Mouse (Mus musculus): ENCODE measurements around the gene Plekha1. TPM values are rescaled to one million over a fixed set of nuclear protein-coding genes. Genes with fewer than 3 reads are reported as not detected.

Gene Plekha1
- polyA plus RNA-seq, 1 experiment from 2014 or later: 63.1 TPM

GRCm38 (mm10) chr7:130930401-130930800 is 64.8 kb downstream of the Plekha1 start:
- Histone ChIP-seq H3K9me3 (ENCODE audit: control insufficient read depth, low read length) (no peaks in the 10 kb centered on the region), H3K4me2 (replicated peaks) (no peak overlapping the region), H3K27ac (no peak overlapping the region), H3K9ac (no peak overlapping the region), H3K27me3 (ENCODE audit: control insufficient read depth, insufficient read depth, low read length) (peaks cover 28% of the 10 kb centered on the region), H3K4me1 (replicated peaks; ENCODE audit: control insufficient read depth, insufficient read depth, low read length) (no peaks in the 10 kb centered on the region), H3K4me3 (replicated peaks; ENCODE audit: low read length) (no peak overlapping the region), H3K36me3 (replicated peaks; ENCODE audit: control insufficient read depth, insufficient read depth) (no peaks in the 10 kb centered on the region)
- DNase-seq (ENCODE audit: low spot score): no peak
- WGBS: 71% methylated on average over 3 of the region's 3 CpGs
- ATAC-seq (ENCODE audit: low FRiP score): no peak

DNA sequence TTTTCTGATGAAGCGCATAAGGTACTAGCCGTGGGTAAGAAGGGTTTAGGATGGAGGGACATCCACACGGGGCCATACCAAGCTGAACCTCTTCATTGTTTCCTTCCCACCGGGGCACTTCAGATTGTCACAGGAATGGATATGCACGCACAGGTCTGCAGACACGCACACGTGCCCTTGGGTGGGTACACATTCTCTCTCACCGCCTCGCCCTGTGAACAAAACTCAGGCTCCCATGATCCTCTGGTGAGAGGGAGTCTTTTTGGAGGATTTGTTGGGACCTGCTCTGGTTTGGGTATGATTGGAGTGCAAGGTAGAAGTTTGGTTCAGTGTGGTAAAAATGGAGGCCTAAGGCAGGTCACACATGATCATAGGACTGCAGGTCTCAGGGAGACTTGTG is 67.4 kb downstream of the Plekha1 start:
- Histone ChIP-seq H3K4me2 (replicated peaks) (no peak overlapping the region), H3K4me1 (replicated peaks; ENCODE audit: control insufficient read depth, insufficient read depth, low read length) (peaks cover 13% of the 10 kb centered on the region; the same call in 1 of the 2 replicates), H3K36me3 (replicated peaks; ENCODE audit: control insufficient read depth, insufficient read depth) (no peaks in the 10 kb centered on the region), H3K27ac (no peak overlapping the region), H3K9me3 (ENCODE audit: control insufficient read depth, low read length) (no peaks in the 10 kb centered on the region), H3K9ac (no peak overlapping the region), H3K27me3 (ENCODE audit: control insufficient read depth, insufficient read depth, low read length) (peaks cover 52% of the 10 kb centered on the region), H3K4me3 (replicated peaks; ENCODE audit: low read length) (no peak overlapping the region)
- no peak for ATAC-seq (ENCODE audit: low FRiP score)
- no peak for DNase-seq (ENCODE audit: low spot score)
- 91% methylated on average over 9 of the region's 9 CpGs for WGBS

- DNase-seq (ENCODE audit: low spot score) (no peak), ATAC-seq (ENCODE audit: low FRiP score) (no peak)
- no peak overlapping the region for H3K9ac ChIP-seq
- no peak overlapping the region for H3K4me3 ChIP-seq (replicated peaks; ENCODE audit: low read length)
- H3K27ac ChIP-seq: no peak overlapping the region
- peaks cover 64% of the 10 kb centered on the region for H3K27me3 ChIP-seq (ENCODE audit: control insufficient read depth, insufficient read depth, low read length)
- no peak overlapping the region for H3K4me2 ChIP-seq (replicated peaks)
- H3K9me3 ChIP-seq (ENCODE audit: control insufficient read depth, low read length): no peaks in the 10 kb centered on the region
- H3K4me1 ChIP-seq (replicated peaks; ENCODE audit: control insufficient read depth, insufficient read depth, low read length): peaks cover 13% of the 10 kb centered on the region; the same call in 1 of the 2 replicates
- H3K36me3 ChIP-seq (replicated peaks; ENCODE audit: control insufficient read depth, insufficient read depth): no peaks in the 10 kb centered on the region
- 84% methylated on average over 4 of the region's 4 CpGs for WGBS
These were observed 69.1 kb downstream of the Plekha1 start for GRCm38 (mm10) chr7:130934654-130935053.

DNA sequence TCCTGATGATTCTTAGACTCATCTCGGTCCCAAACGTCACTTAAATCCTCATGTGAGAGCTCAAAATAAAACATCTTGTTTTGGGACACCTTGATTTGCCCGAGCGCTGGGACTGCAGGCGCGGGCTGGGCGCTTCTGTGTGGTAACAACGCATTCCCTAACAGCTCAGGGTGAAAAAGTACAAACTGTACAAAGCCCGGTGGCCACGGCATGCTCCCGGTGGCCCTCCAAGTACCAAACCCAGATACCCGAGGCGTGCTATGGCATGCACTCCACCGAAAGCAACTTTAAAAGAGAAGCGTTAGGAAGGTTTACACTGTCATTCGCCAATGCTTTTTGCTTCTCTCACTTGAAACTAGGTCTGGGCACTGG is 69.9 kb downstream of the Plekha1 start:
- Histone ChIP-seq H3K36me3 (replicated peaks; ENCODE audit: control insufficient read depth, insufficient read depth) (no peaks in the 10 kb centered on the region), H3K4me3 (replicated peaks; ENCODE audit: low read length) (peak overlapping the region; percentile 45), H3K9ac (peak overlapping the region; percentile 36; the same call in 1 of the 2 replicates), H3K9me3 (ENCODE audit: control insufficient read depth, low read length) (no peaks in the 10 kb centered on the region), H3K4me1 (replicated peaks; ENCODE audit: control insufficient read depth, insufficient read depth, low read length) (peaks cover 13% of the 10 kb centered on the region; the same call in 1 of the 2 replicates), H3K27ac (no peak overlapping the region), H3K27me3 (ENCODE audit: control insufficient read depth, insufficient read depth, low read length) (peaks cover 64% of the 10 kb centered on the region), H3K4me2 (replicated peaks) (peak overlapping the region; percentile 64)
- DNase-seq (ENCODE audit: low spot score) (no peak), ATAC-seq (ENCODE audit: low FRiP score) (no peak)
- 9% methylated on average over 16 of the region's 16 CpGs for WGBS

GRCm38 (mm10) chr7:130935793-130936471 is 70.4 kb downstream of the Plekha1 start, which contains the start of gene Htra1:
Gene Htra1, plus strand, starts transcription at chr7:130936111.
- Histone ChIP-seq H3K9me3 (ENCODE audit: control insufficient read depth, low read length) (no peaks in the 10 kb centered on the region), H3K4me1 (replicated peaks; ENCODE audit: control insufficient read depth, insufficient read depth, low read length) (peaks cover 13% of the 10 kb centered on the region; the same call in 1 of the 2 replicates), H3K27ac (no peak within 1 kb of the TSS), H3K4me2 (replicated peaks) (peak within 1 kb of the TSS; percentile 64), H3K36me3 (replicated peaks; ENCODE audit: control insufficient read depth, insufficient read depth) (no peaks in the 10 kb centered on the region), H3K9ac (peak within 1 kb of the TSS; percentile 36), H3K27me3 (ENCODE audit: control insufficient read depth, insufficient read depth, low read length) (peaks cover 64% of the 10 kb centered on the region), H3K4me3 (replicated peaks; ENCODE audit: low read length) (peak within 1 kb of the TSS; percentile 45)
- peak; percentile 52 for DNase-seq (ENCODE audit: low spot score)
- WGBS: under 1% methylated on average over 70 of the region's 70 CpGs
- peak; percentile 48; the same call in 1 of the 2 replicates for ATAC-seq (ENCODE audit: low FRiP score)

- Histone ChIP-seq H3K36me3 (replicated peaks; ENCODE audit: control insufficient read depth, insufficient read depth) (no peaks in the 10 kb centered on the region), H3K9me3 (ENCODE audit: control insufficient read depth, low read length) (no peaks in the 10 kb centered on the region), H3K27ac (no peak overlapping the region), H3K9ac (peak overlapping the region; percentile 36), H3K4me3 (replicated peaks; ENCODE audit: low read length) (peak overlapping the region; percentile 45), H3K4me2 (replicated peaks) (peak overlapping the region; percentile 64), H3K4me1 (replicated peaks; ENCODE audit: control insufficient read depth, insufficient read depth, low read length) (peaks cover 13% of the 10 kb centered on the region; the same call in 1 of the 2 replicates), H3K27me3 (ENCODE audit: control insufficient read depth, insufficient read depth, low read length) (peaks cover 64% of the 10 kb centered on the region)
- 1% methylated on average over 35 of the region's 49 CpGs for WGBS
- DNase-seq (ENCODE audit: low spot score) (no peak), ATAC-seq (ENCODE audit: low FRiP score) (no peak)
These were observed 71.0 kb downstream of the Plekha1 start for GRCm38 (mm10) chr7:130936472-130936951.

- Histone ChIP-seq H3K4me3 (replicated peaks; ENCODE audit: low read length) (peak overlapping the region; percentile 45; the same call in 1 of the 2 replicates), H3K27me3 (ENCODE audit: control insufficient read depth, insufficient read depth, low read length) (peaks cover 64% of the 10 kb centered on the region), H3K4me1 (replicated peaks; ENCODE audit: control insufficient read depth, insufficient read depth, low read length) (peaks cover 13% of the 10 kb centered on the region; the same call in 1 of the 2 replicates), H3K9me3 (ENCODE audit: control insufficient read depth, low read length) (no peaks in the 10 kb centered on the region), H3K9ac (no peak overlapping the region), H3K4me2 (replicated peaks) (peak overlapping the region; percentile 64; the same call in 1 of the 2 replicates), H3K36me3 (replicated peaks; ENCODE audit: control insufficient read depth, insufficient read depth) (no peaks in the 10 kb centered on the region), H3K27ac (no peak overlapping the region)
- DNase-seq (ENCODE audit: low spot score) (no peak), ATAC-seq (ENCODE audit: low FRiP score) (no peak)
- WGBS: 32% methylated on average over 12 of the region's 12 CpGs
These were observed 71.8 kb downstream of the Plekha1 start for GRCm38 (mm10) chr7:130937266-130937841.

GRCm38 (mm10) chr7:130938005-130938404 is 72.4 kb downstream of the Plekha1 start:
- no peak for ATAC-seq (ENCODE audit: low FRiP score)
- 62% methylated on average over 4 of the region's 4 CpGs for WGBS
- H3K27ac ChIP-seq: no peak overlapping the region

DNA sequence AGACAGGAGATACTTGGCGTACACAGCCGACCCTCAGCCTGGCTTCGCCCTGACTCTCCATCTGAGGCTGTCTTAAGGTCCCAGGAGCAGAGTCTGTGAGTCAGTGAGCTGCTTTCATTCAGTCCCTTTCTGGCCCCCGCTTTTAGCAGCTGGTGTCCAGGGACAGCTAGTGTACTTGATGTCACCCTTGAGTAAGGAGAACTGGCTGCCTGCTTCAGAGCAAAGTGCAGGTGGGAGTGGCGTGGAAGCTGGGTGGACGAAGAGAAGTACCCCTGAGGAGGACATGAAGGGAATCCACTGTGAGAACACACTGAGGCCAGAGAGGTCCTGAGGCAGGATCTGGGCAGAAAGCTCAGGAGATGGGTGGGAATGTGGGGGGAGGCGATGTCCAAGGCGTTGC is 73.3 kb downstream of the Plekha1 start:
- Histone ChIP-seq H3K27ac (no peak overlapping the region), H3K9ac (no peak overlapping the region), H3K36me3 (replicated peaks; ENCODE audit: control insufficient read depth, insufficient read depth) (no peaks in the 10 kb centered on the region), H3K27me3 (ENCODE audit: control insufficient read depth, insufficient read depth, low read length) (peaks cover 51% of the 10 kb centered on the region), H3K4me2 (replicated peaks) (no peak overlapping the region), H3K4me1 (replicated peaks; ENCODE audit: control insufficient read depth, insufficient read depth, low read length) (peaks cover 13% of the 10 kb centered on the region; the same call in 1 of the 2 replicates), H3K4me3 (replicated peaks; ENCODE audit: low read length) (no peak overlapping the region), H3K9me3 (ENCODE audit: control insufficient read depth, low read length) (no peaks in the 10 kb centered on the region)
- ATAC-seq (ENCODE audit: low FRiP score) (no peak), DNase-seq (ENCODE audit: low spot score) (no peak)
- 90% methylated on average over 8 of the region's 8 CpGs for WGBS

More at GRCm38 (mm10) chr7:130938005-130938404, 72.4 kb downstream of the Plekha1 start:
- no peak for DNase-seq (ENCODE audit: low spot score)
- no peak overlapping the region for H3K4me2 ChIP-seq (replicated peaks)
- no peak overlapping the region for H3K9ac ChIP-seq
- H3K9me3 ChIP-seq (ENCODE audit: control insufficient read depth, low read length): no peaks in the 10 kb centered on the region
- H3K4me1 ChIP-seq (replicated peaks; ENCODE audit: control insufficient read depth, insufficient read depth, low read length): peaks cover 13% of the 10 kb centered on the region; the same call in 1 of the 2 replicates
- peaks cover 60% of the 10 kb centered on the region for H3K27me3 ChIP-seq (ENCODE audit: control insufficient read depth, insufficient read depth, low read length)
- H3K4me3 ChIP-seq (replicated peaks; ENCODE audit: low read length): no peak overlapping the region
- no peaks in the 10 kb centered on the region for H3K36me3 ChIP-seq (replicated peaks; ENCODE audit: control insufficient read depth, insufficient read depth)

Data from hindbrain, embryonic 14.5 days (tissue).